Mouse (Mus musculus): ENCODE measurements around the gene Zdhhc7.
A peak's percentile ranks its signal among the peaks of the same experiment; 100 is the strongest.

Gene Zdhhc7

GRCm38 (mm10) chr8:120113758-120114255 lies 12.5 kb upstream of the Zdhhc7 start, which contains the start of gene 6430548M08Rik:
6430548M08Rik (plus strand) TSS chr8:120114152.
- DNase-seq, result peak; percentile 100

- peak in 1 of 2 experiments; percentile 53 for DNase-seq
Observed at GRCm38 (mm10) chr8:120113306-120113705, 12.0 kb upstream of the Zdhhc7 start.

- DNase-seq, result no peak
Observed at GRCm38 (mm10) chr8:120112535-120112934, 11.3 kb upstream of the Zdhhc7 start.

GRCm38 (mm10) chr8:120111382-120111781 lies 10.1 kb upstream of the Zdhhc7 start:
- DNase-seq, result no peak

GRCm38 (mm10) chr8:120110966-120111365 lies 9.7 kb upstream of the Zdhhc7 start:
- no peak for DNase-seq

- DNase-seq, result no peak
Observed at GRCm38 (mm10) chr8:120109149-120109548, 7.9 kb upstream of the Zdhhc7 start.

- no peak for DNase-seq
Observed at GRCm38 (mm10) chr8:120104721-120105272, 3.5 kb upstream of the Zdhhc7 start.

- DNase-seq, result no peak
Observed at GRCm38 (mm10) chr8:120103916-120104315, 2.6 kb upstream of the Zdhhc7 start.

GRCm38 (mm10) chr8:120100388-120101067 lies 754 bp downstream of the Zdhhc7 start:
- no peak for DNase-seq

- DNase-seq, result no peak
Observed at GRCm38 (mm10) chr8:120096486-120096885, 4.8 kb downstream of the Zdhhc7 start.

GRCm38 (mm10) chr8:120094801-120095200 lies 6.5 kb downstream of the Zdhhc7 start:
- DNase-seq, result no peak

GRCm38 (mm10) chr8:120093103-120093502 lies 8.2 kb downstream of the Zdhhc7 start:
- no peak for DNase-seq

GRCm38 (mm10) chr8:120091032-120091431 lies 10.2 kb downstream of the Zdhhc7 start:
- peak; percentile 57 to 75 for DNase-seq

- DNase-seq, result no peak
Observed at GRCm38 (mm10) chr8:120089511-120089910, 11.8 kb downstream of the Zdhhc7 start.

- DNase-seq, result no peak
Observed at GRCm38 (mm10) chr8:120084783-120085182, 16.5 kb downstream of the Zdhhc7 start.

- DNase-seq, result peak; percentile 48 to 60
Observed at GRCm38 (mm10) chr8:120083261-120083660, 18.0 kb downstream of the Zdhhc7 start.

- DNase-seq, result no peak
Observed at GRCm38 (mm10) chr8:120079361-120079760, 21.9 kb downstream of the Zdhhc7 start.

- peak; percentile 91 to 93 for DNase-seq
Observed at GRCm38 (mm10) chr8:120078080-120078479, 23.2 kb downstream of the Zdhhc7 start.

GRCm38 (mm10) chr8:120075347-120075746 lies 25.9 kb downstream of the Zdhhc7 start:
- no peak for DNase-seq

GRCm38 (mm10) chr8:120074516-120074915 lies 26.8 kb downstream of the Zdhhc7 start:
- DNase-seq, result no peak

GRCm38 (mm10) chr8:120072827-120073226 lies 28.5 kb downstream of the Zdhhc7 start:
- peak in 1 of 2 experiments; percentile 38 for DNase-seq

GRCm38 (mm10) chr8:120072259-120072658 lies 29.0 kb downstream of the Zdhhc7 start:
- DNase-seq, result peak; percentile 83 to 84

- peak; percentile 93 to 94 for DNase-seq
Observed at GRCm38 (mm10) chr8:120071684-120072083, 29.6 kb downstream of the Zdhhc7 start.

GRCm38 (mm10) chr8:120067936-120068668 lies 33.2 kb downstream of the Zdhhc7 start:
- DNase-seq, result peak; percentile 68 to 70

Data from cerebellum, postnatal 14 days (tissue).